Mouse (Mus musculus): ENCODE results near the gene Cmtm4.
A peak's percentile ranks its signal among the peaks of the same experiment; 100 is the strongest.

Cmtm4 gene

DNA sequence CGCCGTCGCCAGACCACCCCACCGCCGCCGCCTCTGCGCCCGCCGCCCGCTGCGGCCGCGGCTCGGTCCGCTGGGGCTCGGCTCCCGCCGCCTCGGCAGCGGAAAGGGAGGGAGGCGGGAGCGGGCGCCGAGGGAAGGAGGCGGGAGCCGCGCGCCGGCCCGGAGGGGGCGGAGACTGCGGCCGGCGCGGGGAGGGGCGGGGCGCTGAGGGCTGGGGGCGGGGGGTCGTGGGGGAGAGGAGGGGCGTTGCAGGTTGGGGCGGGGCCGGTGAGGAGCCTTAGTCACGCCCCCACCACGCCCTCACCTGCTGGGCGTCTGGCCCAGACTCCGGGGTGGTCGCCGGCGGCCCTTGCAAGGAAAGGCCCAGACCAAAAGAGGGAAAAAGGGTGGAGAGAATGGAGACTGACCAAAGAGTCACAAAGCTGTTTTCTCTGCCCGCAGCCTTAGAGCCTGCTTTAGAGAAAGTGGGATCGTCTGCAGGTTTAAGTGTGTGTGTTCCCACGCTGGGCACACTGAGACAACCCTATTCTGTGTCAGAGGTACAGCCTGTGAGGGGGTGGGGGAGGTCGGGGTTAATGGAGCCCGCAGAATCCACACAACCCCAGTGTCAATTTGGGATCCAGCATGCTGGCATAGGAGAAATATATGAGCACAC, at the start of gene Cmtm4:
Gene Cmtm4, minus strand, starts transcription at position 105 of the 655 bp plus-strand sequence.
- peak; percentile 53 for DNase-seq (ENCODE audit: low read depth, low spot score)

DNA sequence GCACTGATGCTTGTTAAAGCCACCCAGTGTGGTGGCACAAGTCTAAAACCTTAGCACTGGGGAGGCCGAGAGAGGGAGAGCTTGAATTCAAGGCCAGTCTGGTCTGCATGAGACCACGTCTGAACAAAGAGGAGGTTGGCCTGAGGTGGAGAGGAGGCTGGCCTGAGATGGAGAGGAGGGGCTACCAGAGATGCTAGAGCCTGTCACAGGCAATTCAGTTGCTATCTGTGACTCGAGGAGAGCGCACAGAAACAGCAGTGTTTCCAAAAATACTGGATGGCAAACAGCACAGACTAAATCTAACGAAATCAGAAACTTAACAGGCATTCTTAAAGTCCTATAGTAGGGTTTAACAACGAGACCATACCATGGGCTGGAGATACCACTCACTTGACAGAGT, 49.6 kb upstream of the Cmtm4 start:
- DNase-seq (ENCODE audit: low read depth, low spot score): no peak

DNA sequence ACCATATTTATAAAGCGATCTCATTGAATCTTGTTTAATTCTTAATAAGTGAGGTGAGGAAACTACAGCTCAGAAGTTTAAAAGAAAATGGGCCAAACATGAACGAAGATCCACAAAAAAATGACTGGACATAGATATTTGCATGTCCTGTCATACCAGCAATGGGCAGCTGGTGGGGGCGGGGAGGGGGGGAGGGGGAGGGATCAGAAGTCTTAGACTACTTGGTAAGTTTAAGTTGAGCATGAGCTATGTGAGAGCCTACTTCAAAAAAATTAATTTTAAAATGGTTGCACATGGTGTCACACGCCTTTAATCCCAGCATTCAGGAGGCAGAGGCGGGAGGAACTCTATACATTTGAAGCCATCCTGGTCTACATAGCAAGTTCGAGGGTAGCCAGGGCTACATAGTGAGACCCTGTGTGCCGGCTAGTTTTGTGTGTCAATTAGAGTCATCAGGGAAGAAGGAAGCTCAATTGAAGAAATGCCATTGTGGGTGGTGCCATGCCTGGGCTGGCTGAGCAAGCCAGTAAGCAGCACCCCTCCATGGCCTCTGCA, 47.6 kb upstream of the Cmtm4 start:
- DNase-seq (ENCODE audit: low read depth, low spot score): peak; percentile 16

DNA sequence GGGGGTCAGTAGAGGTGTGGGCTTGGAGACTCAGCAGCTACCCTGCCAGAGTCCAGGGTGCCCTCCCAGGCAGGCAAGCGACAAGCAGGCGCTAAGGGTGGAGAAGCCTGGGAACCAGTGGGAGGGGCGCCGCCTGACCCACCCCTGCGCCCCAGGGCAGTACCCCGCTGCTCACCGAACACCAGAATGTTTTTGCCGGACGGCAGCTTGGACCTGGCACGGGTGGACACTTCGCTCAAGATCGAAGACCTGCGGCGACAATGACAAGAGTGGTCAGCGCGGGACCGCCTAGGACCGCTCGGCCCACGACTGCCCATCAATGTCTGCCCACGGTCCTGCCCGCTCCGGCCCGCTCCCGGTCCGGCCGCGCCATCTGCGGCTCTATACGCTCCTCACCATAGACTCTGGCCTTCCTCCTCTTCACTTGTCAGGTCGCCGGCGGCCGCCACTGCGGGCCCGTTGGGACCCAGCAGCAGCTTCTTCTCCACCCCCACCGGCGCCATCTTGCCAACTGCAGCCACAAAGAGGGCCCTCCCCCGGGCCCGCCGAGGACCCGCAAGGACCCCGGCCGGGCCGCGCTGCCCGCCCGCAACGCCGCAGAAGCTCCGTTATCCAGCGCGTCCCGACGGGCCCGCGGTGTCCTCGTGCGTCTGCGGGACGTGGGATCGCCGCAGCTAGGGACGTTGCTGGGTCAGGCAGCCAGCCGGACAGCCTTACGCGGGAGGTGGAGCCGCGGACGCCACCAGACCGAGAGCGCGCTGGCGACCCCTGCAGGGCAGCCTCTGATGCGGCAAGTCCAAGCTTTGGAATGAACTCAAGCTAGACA, 46.9 kb upstream of the Cmtm4 start, which contains the start of gene Dync1li2:
Gene Dync1li2, minus strand, starts transcription at position 749 of the 826 bp plus-strand sequence.
- peak; percentile 87 for DNase-seq (ENCODE audit: low read depth, low spot score)

DNA sequence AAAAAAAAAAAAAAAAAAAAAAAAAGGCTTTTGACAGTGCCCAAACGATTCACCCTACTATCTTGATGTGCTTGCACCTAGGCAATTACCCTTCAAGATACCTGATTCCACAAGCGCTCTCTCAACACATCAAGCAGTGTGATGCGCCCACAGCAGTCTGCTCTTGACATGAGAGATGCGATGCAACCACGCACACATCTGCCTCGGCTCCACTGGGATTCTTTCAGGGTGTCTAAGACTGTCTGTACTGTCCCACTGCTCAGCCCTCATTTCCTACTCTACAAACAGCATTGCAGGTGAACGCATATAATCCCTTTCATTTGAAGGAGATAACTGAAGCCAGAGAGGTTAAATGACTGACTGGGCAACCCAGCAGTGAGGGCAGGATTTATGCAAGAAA, 46.0 kb upstream of the Cmtm4 start:
- DNase-seq (ENCODE audit: low read depth, low spot score): no peak

DNA sequence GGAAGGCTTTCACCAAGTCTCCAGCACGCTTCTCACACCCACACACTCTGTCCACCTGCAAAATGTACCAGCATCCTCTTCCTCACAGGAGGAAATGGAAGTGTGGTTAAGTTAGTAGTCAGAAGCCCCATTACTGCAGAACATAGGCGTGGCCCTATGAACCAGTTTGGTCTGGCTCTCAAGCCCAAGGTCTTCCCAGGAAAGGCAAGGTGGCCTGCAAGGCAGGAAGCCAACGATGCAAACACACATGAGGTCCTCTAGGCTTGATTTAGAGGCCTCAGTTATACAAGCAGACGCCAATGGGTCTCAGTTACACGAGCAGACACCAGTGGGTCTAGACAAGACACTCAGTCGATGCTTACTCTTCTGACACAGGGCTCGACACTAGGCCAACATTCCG, 43.9 kb upstream of the Cmtm4 start:
- DNase-seq (ENCODE audit: low read depth, low spot score): peak; percentile 65

DNA sequence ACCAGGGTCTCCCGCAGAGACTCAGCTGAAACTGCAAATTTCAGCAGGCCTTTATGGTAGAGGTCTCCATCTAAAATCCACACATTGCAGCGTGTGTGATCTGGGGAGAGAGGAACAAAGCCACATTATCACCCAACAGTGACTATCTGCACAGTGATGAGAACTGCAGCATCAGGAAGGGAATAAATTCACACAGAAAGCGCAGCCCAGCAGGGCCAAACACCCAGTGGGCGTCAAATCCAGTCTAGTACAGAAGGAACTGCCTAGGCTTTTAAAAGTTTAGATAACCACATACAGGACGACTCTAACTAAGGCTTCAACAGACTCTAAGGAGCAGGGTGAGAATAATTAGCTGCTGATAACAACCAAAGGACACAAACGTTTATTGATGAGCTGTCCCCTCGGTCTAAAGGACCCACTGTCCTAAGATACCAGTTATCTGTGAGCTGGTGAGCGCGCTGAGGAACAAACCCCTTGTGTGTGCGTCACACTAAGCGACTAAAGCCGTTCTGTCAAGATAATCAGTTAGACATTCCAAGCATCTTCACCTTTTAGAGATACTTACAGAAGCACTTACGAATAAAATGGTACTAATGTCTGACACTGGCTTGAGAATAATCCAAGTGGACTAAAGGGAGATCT, 42.0 kb upstream of the Cmtm4 start:
- no peak for DNase-seq (ENCODE audit: low read depth, low spot score)

DNA sequence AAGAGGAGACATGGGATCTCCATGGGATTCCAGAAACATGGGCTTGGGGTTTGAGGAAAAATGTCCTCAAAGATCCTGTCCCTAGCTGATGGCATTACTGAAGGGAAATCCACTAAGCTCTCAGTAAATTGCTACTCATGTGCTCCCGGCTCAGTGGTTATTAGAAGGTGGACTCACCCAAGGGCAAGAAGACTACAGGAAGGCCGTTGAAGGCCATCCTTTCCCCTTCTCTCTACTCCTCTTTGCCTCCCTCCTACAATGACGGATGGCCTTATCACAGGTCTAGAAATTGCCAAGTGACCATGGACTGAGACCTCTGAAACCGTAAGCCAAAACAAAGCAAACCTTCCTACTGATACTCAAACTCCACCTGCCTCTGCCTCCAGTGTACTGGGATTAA, 41.0 kb upstream of the Cmtm4 start:
- DNase-seq (ENCODE audit: low read depth, low spot score): no peak

DNA sequence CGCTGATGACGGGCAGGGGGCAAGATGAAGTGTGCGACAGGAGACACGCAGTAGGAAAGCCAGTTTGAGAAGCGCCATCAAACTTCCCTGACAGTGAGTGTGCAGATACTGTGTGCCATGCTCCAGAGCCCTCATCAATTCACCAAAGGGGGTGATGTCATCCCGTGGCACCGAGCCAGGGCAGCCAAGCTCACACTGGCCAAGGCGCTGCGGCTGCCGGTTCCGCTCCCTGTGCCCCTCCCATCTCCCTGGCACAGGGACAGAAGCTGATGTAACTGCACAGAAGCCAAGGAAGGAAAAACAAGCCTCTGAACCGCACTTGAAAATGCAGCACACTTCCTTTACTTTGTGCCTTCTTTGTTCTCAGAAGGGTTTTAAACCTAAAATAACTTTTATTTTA, 40.4 kb upstream of the Cmtm4 start:
- DNase-seq (ENCODE audit: low read depth, low spot score): no peak

DNA sequence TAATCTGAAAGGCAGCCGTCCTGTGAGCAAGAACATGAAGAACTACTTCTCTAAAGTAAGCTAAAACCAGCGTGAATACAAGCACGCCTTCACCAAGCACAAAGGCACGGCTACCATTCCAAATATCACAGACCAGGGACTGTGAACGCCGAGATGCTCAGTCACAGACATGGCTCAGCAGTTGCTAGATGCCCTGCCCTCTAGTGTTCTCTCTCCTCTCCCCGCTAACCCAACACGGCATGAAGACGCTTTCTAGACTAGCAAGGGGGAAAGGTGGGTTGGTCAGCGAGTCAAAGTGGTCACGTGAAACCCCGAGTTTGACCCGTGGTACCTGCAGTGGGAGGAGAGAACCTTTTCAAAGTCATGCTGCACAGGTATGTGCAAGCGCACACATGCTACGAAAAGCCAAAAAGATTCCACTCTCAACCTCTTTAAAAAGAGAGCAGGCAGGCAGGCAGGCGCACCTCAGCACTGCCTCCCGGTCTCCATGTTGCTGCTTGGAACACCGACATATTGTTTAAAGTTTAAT, 39.3 kb upstream of the Cmtm4 start:
- DNase-seq (ENCODE audit: low read depth, low spot score): peak; percentile 76

DNA sequence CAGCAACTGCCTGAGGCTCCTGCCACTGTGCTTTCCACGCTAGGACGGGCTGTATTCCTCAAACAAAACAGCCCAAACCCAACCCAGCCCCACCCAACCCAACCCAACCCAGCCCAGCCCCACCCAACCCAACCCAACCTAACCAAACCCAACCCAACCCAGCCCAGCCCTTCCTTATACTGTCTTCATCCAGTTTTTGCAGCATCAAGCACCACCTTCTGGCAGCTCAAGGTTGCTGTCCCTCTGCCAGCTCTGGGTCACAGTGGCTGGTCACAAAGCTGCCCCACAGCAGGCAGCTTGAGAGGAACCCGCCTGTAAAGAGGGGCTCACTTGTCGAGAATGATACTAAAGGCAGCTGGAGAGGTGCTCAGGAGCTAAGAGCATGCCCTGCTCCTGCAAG, 38.7 kb upstream of the Cmtm4 start:
- peak; percentile 69 for DNase-seq (ENCODE audit: low read depth, low spot score)

DNA sequence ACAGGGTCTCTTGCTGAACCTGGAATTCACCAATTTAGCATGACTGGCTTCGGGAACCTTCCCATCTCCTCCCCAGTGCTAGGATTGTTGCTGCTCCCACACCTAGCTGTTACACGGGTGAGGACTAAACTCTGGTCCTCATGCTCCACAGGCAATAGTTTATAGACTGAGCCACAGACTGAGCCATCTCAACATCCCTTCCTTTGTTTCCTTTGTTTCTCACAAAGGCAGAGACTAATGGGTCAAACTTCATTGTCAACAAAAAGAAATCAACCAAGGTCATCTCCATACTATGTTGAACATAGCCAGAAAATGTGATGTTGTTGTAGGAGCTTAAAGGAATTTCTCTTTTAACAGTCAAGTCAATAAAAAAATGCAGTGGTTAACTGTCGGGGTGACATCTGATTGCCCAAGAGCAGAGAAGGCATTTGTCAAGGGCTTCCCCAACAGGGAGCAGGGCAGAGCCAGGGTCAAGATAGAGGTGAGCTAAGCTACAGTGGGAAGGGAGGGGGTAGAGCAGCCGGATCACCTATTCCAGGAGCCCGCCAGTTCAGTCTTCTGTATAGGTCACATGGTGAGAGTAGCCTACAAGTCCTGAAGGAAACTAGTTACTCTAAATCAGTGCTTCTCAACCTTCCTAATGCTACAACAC, 37.7 kb upstream of the Cmtm4 start:
- peak; percentile 80 for DNase-seq (ENCODE audit: low read depth, low spot score)

DNA sequence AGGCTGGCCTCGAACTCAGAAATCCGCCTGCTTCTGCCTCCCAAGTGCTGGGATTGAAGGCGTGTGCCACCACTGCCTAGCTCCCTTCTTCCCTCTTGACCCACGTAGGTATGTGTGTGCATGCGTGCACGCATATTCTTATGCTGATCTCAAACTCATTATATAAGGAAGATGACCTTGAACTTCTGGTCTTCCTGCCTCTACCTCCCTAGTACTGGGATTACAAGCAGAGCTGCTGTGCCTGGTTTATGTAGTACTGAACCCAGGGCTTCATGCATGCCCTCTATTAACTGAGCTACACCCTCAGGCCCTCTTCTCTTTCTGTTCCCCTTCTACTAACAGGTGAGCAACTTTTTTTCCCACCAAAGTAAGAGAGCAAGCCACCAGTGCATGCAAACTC, 37.0 kb upstream of the Cmtm4 start:
- DNase-seq (ENCODE audit: low read depth, low spot score): peak; percentile 56

DNA sequence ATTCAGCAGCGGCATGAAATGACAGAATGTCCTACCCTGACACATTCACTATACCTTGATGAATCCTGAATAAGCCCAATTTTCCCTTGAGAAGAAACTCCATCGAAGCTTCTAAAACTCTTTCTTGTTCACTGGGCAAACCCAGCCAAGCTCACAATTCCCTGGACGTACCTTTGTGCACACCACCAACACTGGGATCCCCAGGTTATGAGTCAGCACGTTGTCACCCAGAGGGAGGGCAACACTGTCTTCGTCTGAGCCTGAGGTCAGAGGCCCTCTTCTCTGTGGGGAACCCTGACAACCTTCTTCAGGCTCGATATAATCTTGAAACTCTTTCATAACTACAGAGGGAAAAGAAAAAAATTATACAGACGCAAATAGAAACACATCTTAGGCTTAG, 34.6 kb upstream of the Cmtm4 start:
- DNase-seq (ENCODE audit: low read depth, low spot score): no peak

DNA sequence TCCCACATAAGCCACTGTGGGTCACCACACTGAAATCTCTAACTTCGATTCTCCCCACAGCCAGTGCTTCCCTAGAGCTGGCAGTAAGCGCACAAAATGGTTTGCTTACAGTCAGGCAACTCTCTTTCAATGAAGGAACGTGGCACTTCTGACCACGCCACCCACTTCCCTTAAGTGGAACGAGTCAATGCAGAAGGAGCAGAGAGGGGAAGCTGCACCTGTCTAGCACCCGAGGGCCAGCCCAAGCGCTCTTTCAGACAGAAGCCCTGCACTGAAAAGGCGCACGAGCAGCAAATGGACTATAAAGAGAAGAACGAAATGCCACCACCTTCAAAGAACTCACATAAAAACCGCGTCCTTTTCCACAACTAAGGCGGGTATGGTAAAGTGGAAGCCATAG, 32.1 kb upstream of the Cmtm4 start:
- no peak for DNase-seq (ENCODE audit: low read depth, low spot score)

DNA sequence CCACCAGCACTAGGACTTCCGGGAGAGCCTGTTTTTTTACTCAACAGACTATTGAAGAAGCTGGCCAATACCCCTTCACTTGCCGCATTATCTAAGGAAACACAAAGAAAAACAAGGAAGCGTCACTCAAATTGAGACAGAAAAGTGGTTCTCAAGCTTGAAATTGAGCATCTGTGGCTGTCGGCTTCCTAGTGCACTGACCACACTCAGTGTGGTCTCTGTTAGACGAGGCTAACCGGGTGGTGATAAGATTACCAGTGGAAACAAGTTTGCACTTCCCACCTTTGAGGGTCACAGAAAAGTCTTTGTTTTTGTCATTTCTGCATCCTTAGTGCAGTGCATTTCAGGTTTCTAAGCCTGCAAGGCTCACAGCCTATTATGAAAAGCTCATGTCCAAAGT, 26.7 kb upstream of the Cmtm4 start:
- no peak for DNase-seq (ENCODE audit: low read depth, low spot score)

DNA sequence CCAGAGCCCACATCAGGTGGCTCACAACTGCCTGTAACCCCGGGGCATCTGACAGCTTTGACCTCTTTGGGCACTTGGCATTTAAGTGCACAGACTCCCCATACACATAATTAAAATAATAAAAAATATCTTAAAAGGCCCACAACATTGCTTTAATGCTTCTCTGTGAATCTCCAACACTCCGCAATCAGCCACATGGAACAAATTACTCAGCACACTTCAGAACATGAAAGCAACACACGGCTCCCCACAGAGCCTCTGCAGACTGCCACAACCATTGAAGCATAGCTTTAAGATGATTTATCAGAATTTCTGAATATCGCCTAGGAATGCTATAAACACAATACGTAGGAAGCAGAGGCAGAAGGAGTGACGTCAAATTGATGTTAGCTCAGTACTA, 20.4 kb upstream of the Cmtm4 start:
- DNase-seq (ENCODE audit: low read depth, low spot score): no peak

DNA sequence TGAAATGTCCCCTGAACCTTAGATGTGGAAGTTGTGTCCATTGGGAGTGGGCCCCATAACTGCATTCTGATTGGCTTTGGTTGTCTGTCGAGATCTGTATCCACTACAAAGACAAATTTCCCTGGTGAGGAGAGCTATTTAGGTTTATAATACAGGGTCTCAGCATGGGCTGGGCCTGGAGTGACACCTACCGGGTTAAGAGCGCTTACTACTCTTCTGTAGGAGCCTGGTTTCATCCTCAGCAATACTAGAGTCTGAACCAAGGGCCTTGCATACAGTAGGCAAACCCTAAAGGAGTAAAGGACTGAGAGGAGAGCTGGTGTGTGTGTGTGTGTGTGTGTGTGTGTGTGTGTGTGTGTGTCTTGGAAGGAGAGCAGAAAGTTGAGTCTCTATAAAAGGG, 18.6 kb upstream of the Cmtm4 start:
- no peak for DNase-seq (ENCODE audit: low read depth, low spot score)

DNA sequence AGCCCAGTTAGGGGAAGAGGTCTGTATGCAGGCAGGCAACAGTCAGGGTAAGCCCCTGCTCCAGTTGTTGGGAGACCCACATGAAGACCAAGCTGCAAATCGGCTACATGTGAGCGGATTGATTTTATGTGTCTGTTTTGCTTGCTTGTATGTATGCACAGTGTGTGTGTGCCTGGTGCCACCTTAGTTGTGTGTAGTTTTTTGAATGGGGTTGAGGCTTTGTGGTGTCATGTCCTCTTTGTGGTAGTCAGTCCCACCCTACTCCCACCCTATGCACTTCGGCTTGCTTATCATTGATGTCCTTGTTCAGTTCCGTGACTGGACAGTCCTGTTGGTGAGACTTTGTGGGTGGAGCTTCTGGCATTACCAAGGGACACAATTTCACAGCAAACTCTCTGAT, 18.2 kb upstream of the Cmtm4 start:
- DNase-seq (ENCODE audit: low read depth, low spot score): no peak

DNA sequence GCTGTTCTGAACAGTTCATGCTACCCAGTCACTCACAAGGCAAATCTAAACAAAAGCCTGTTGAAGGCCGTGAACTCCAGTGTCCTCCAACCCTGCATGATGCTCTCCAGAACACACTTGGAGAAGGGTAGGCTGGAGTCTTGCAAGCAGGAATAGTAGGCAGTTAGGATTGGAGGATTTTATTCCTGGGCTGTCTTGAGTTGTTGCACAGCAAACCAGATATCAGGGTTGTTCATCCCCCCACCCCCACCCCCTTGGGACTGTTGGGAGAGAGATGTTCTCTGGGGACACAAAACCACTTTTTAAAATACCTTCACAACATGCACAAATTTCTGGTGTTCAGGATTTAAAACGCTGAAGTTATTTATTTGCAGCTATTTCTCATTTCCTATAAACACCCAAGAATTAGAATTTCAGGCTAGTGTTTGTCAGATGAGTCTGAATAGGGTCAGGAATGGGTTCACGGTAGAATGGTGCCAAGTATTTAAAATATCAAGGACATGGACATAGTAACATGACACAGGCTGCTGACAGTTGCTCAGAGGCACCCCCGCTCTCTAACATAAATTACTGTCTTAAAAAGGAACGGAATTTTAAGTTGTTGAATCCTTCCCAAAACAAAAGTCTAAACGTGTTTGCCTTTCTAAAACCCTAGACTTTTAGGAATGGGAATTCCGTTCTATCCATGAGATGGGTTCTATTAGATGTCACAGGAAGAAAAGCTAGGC, 17.4 kb upstream of the Cmtm4 start:
- DNase-seq (ENCODE audit: low read depth, low spot score): no peak

DNA sequence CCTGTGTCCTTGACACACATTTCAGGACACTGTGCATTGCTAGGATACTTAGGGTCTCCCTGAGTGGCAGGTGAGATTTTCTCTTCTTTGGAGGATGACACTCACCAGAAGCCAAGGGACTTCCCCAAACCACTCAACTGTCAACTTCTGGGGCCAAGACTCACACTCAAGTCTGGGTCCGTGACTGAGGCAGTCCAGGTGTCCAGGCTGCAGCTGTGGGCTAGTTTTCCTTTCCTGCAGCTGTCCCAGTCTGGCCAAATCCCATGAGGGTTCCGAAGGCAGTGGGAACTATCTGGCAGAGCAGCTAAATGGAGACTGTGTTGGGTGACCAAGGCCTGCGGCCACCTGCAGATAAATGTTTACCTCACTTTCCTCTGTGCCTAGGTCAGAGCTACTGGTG, 16.4 kb upstream of the Cmtm4 start:
- DNase-seq (ENCODE audit: low read depth, low spot score): no peak
